Comparison of ENCODE assay signal across 11 mouse cellular contexts in genomic region chr13:54325814-54326213, GRCm38 (mm10). TPM values are rescaled to one million over a fixed set of nuclear protein-coding genes. Genes with fewer than 3 reads are reported as not detected.
DNase-seq lines count a peak whose midpoint lies in the region; ATAC-seq lines count a peak whose summit lies in the region.
"Had no signal": no experiment of that assay in that cellular context is flagged by ENCODE, and none has a peak within 500 bp of the region (broad histone marks: within the 10 kb centered on the region; RNA-seq: fewer than 3 reads in every experiment).

No protein-coding gene starts in this region.

- peak; percentile 82 for DNase-seq in right cerebral cortex, adult 18-20 months
- DNase-seq in right cerebral cortex, postnatal 4 days: no peak
- peak; percentile 33 for DNase-seq in hindbrain, embryonic 10.5 days (ENCODE audit: low spot score)
- no peak for DNase-seq in spleen, adult 12 weeks (ENCODE audit: low spot score)
- no peak for DNase-seq in urinary bladder, postnatal 4 days (ENCODE audit: low spot score in 2 of 2)
- no peak for DNase-seq in B cell, adult 2 months
- DNase-seq: lung, adult 18-20 months had no signal

- peak overlapping the region; percentile 25 for H3K4me2 ChIP-seq in midbrain, embryonic 13.5 days (replicated peaks)
- H3K4me2 ChIP-seq: heart, embryonic 12.5 days had no signal

- H3K4me1 ChIP-seq in hindbrain, embryonic 10.5 days (replicated peaks): peaks cover 81% of the 10 kb centered on the region
- peaks cover 76% of the 10 kb centered on the region for H3K4me1 ChIP-seq in midbrain, embryonic 13.5 days (replicated peaks)
- H3K4me1 ChIP-seq: heart, embryonic 12.5 days had no signal

- 45% methylated on average over 7 of the region's 7 CpGs for WGBS in hindbrain, embryonic 10.5 days
- WGBS in midbrain, embryonic 13.5 days: 18% methylated on average over 7 of the region's 7 CpGs

- no peak overlapping the region for H3K4me3 ChIP-seq in hindbrain, embryonic 10.5 days
- no peak overlapping the region for H3K4me3 ChIP-seq in midbrain, embryonic 13.5 days (replicated peaks)
- H3K4me3 ChIP-seq: heart, embryonic 12.5 days; myocyte had no signal

- no peaks in the 10 kb centered on the region for H3K36me3 ChIP-seq in hindbrain, embryonic 10.5 days
- H3K36me3 ChIP-seq in midbrain, embryonic 13.5 days: no peaks in the 10 kb centered on the region
- H3K36me3 ChIP-seq: heart, embryonic 12.5 days had no signal

- no peak overlapping the region; the same call in 1 of the 2 replicates for H3K9ac ChIP-seq in midbrain, embryonic 13.5 days (replicated peaks)
- H3K9ac ChIP-seq: heart, embryonic 12.5 days had no signal

- H3K27me3 ChIP-seq in hindbrain, embryonic 10.5 days (ENCODE audit: insufficient read depth, poor library complexity, severe bottlenecking): no peaks in the 10 kb centered on the region
- no peaks in the 10 kb centered on the region for H3K27me3 ChIP-seq in midbrain, embryonic 13.5 days
- H3K27me3 ChIP-seq: Patski had no signal

- peak overlapping the region; percentile 72 for H3K27ac ChIP-seq in hindbrain, embryonic 10.5 days
- H3K27ac ChIP-seq in midbrain, embryonic 13.5 days: peak overlapping the region; percentile 85

- H3K9me3 ChIP-seq in hindbrain, embryonic 10.5 days: no peaks in the 10 kb centered on the region
- no peaks in the 10 kb centered on the region for H3K9me3 ChIP-seq in midbrain, embryonic 13.5 days
- H3K9me3 ChIP-seq: heart, embryonic 12.5 days had no signal

- ATAC-seq in midbrain, embryonic 13.5 days: peak; percentile 88
- ATAC-seq: Patski had no signal

RNA-seq across cellular contexts. Expression of gene Cplx2, which starts 45.3 kb away (rescaled TPM):
- 6.7 and 10.2 TPM in 2 replicates for polyA plus RNA-seq in hindbrain, embryonic 10.5 days (2016; fragmentation: Nextera tagmentation; extraction: Ambion mirVana)
- polyA plus RNA-seq in midbrain, embryonic 13.5 days (2015; fragmentation: Nextera tagmentation; extraction: Ambion mirVana): 28.0 and 31.0 TPM in 2 replicates

Comparison
In these comparisons a context has a peak if more than half of its experiments do, and no peak if none do; other contexts are left out.
1. DNase-seq: peak in right cerebral cortex, adult 18-20 months (single experiment) and hindbrain, embryonic 10.5 days (single experiment); none in right cerebral cortex, postnatal 4 days (single experiment), spleen, adult 12 weeks (single experiment), urinary bladder, postnatal 4 days (0 of 2) and B cell, adult 2 months (0 of 2).